Mouse (Mus musculus): ENCODE results near the gene Slc17a9.

DNA sequence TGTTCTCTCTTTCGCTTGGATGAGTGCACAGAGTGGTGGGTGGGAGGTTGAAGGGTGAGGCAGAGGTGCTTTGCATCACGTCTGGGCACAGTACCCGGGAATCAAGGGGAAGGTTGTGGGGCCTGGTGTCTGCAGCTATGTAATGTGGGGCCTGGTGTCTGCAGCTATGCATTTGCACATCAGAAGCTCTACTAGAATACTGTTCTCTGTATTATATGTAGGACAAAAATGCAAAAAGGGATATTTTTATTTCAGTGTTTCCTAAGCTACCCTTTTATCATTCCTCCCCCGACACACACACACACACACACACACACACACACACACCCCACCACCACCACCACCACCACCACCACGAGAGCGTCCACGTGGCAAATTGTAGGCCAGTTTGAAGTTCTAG is 10.2 kb downstream of the Slc17a9 start:
- TF ChIP-seq CTCF (conservative IDR thresholded peaks at IDR 0.05; ENCODE audit: low read length): no peak
- TF ChIP-seq POU5F1 (IDR thresholded peaks at IDR 0.05; ENCODE audit: borderline replicate concordance, low read length): no peak
